Mouse (Mus musculus): ENCODE measurements around the gene Btbd35f26. TPM values are rescaled to one million over a fixed set of nuclear protein-coding genes. Genes with fewer than 3 reads are reported as not detected.
"Not testable (repeated sequence)": the region's sequence is repeated elsewhere in the genome, so short reads cannot be mapped to it uniquely, and the experiment has no call there.

Btbd35f26 gene
- total RNA-seq (2015; ENCODE audit: low replicate concordance) (not detected in 2 replicates), total RNA-seq (2017; ENCODE audit: low replicate concordance) (not detected in 2 replicates)

- ATAC-seq (replicated peaks; ENCODE audit: low FRiP score, poor library complexity, severe bottlenecking) = not testable (repeated sequence)
Observed at GRCm38 (mm10) chrX:31336154-31336553, at the start of gene Btbd35f26. Gene Btbd35f26 (plus strand): TSS chrX:31336454.

DNA sequence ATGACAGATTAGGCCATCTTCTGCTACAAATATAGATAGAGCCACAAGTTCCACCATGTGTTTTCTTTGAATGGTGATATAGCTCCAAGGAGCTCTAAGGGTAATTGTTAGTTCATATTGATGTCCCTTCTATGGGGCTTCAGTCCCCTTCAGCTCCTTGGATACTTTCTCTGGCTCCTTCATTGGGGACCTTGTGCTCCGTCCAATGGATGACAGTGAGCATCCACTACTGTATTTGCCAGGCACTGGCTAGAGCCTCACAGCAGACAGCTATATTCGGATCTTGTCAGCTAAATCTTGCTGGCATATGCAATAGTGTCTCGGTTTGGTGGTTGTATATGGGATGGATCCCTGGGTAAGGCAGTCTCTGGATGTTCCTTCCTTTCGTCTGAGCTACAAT lies 5.7 kb downstream of the Btbd35f26 start:
- not testable (repeated sequence) for ATAC-seq (replicated peaks; ENCODE audit: low FRiP score, poor library complexity, severe bottlenecking)

GRCm38 (mm10) chrX:31383818-31384217 lies 47.6 kb downstream of the Btbd35f26 start, which contains the start of gene Btbd35f19:
Gene Btbd35f19 (minus strand): TSS chrX:31383918.
- ATAC-seq (replicated peaks; ENCODE audit: low FRiP score, poor library complexity, severe bottlenecking) = not testable (repeated sequence)

Other genes with a start within 250 kb of the Btbd35f26 start
- not detected in 2 replicates for gene Btbd35f29, start 218.8 kb upstream of the Btbd35f26 start, total RNA-seq (2015; ENCODE audit: low replicate concordance)
- not detected in 2 replicates for gene Btbd35f29, start 218.8 kb upstream of the Btbd35f26 start, total RNA-seq (2017; ENCODE audit: low replicate concordance)
- not detected in 2 replicates for gene Spin2f, start 82.6 kb upstream of the Btbd35f26 start, total RNA-seq (2015; ENCODE audit: low replicate concordance)
- gene Spin2f, start 82.6 kb upstream of the Btbd35f26 start, total RNA-seq (2017; ENCODE audit: low replicate concordance) = not detected in 2 replicates
- not detected in 2 replicates for gene Btbd35f19, start 47.5 kb downstream of the Btbd35f26 start, total RNA-seq (2015; ENCODE audit: low replicate concordance)
- gene Btbd35f19, start 47.5 kb downstream of the Btbd35f26 start, total RNA-seq (2017; ENCODE audit: low replicate concordance) = not detected in 2 replicates
- gene Gm21883, start 237.8 kb downstream of the Btbd35f26 start, total RNA-seq (2015; ENCODE audit: low replicate concordance) = not detected in 2 replicates
- not detected in 2 replicates for gene Gm21883, start 237.8 kb downstream of the Btbd35f26 start, total RNA-seq (2017; ENCODE audit: low replicate concordance)